Mouse (Mus musculus): Measurements from ENCODE around the gene Maml3.

DNA sequence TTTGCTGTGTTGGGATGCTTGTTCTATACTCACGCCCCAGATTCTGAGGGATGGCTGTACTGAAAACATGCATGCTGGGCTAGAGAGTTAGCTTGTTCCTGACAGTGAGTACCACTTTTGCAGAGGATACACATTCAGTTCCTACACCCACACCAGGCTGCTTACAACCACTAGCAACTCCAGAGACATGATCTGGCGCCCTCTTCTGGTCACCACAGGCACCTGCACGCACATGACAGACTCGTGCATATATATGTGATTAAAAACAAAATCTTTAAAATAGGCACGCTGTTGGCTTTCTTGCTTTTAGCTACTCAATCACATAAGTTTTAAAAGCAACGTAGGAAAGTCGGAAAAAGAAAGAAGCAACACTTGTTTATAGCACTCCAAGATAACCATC is 399.7 kb downstream of the Maml3 start:
- TF ChIP-seq CTCF (IDR thresholded peaks at IDR 0.05): peak; percentile 62
- no peak for TF ChIP-seq EP300 (IDR thresholded peaks at IDR 0.05)

Data from lung, postnatal 0 days (tissue).